Mouse (Mus musculus) heart, postnatal 0 days (tissue): Measurements from ENCODE around the gene Capn12.

Source experiments
- CTCF ChIP-seq: IDR thresholded peaks from 2 replicates; pipeline ENCODE4 v1.5.1; 2016; ENCODE audit warnings: antibody characterized with exemption, control low read depth, low read depth
- EP300 ChIP-seq: IDR thresholded peaks from 2 replicates; pipeline ENCODE4 v1.6.1; 2016; ENCODE audit warnings: antibody characterized with exemption, low read depth

GRCm38 (mm10) chr7:28881199-28881598 lies at the start of gene Capn12:
- TF ChIP-seq CTCF: no peak
- no peak for TF ChIP-seq EP300
